Mouse (Mus musculus) hindbrain, embryonic 11.5 days (tissue): ENCODE measurements around the gene 4930579G24Rik. TPM values are rescaled to one million over a fixed set of nuclear protein-coding genes. Genes with fewer than 3 reads are reported as not detected.

Experiments used
- ATAC-seq: fragments of 200-750 bp; cut with Nextera tagmentation; 2 replicates; pipeline ENCODE4 v1.8.0; 2017; ENCODE audit warnings: mild to moderate bottlenecking, moderate TSS enrichment, moderate library complexity; ENCODE audit not compliant: low FRiP score
- DNase-seq: peaks from one replicate; pipeline ENCODE4 v3.0.0-alpha.2; 2015; ENCODE audit warnings: low spot score
- H3K27ac ChIP-seq: fragments of 300-500 bp; sonication (generic); 2 replicates; pipeline ENCODE4 v1.5.1; 2014; ENCODE audit warnings: mild to moderate bottlenecking, low read depth, low read length
- H3K27me3 ChIP-seq: fragments of 300-500 bp; sonication (generic); 2 replicates; pipeline ENCODE4 v1.6.1; 2014; ENCODE audit warnings: mild to moderate bottlenecking, low read length, moderate library complexity, mixed read lengths; ENCODE audit not compliant: control insufficient read depth, insufficient read depth
- H3K36me3 ChIP-seq: fragments of 300-500 bp; sonication (generic); 2 replicates; pipeline ENCODE4 v1.6.1; 2014; ENCODE audit warnings: mild to moderate bottlenecking, low read length, moderate library complexity, mixed read lengths; ENCODE audit not compliant: control insufficient read depth, insufficient read depth
- H3K4me1 ChIP-seq: fragments of 300-500 bp; sonication (generic); replicated peaks from 2 replicates; pipeline ENCODE4 v1.6.1; 2014; ENCODE audit warnings: low read length, mixed read lengths; ENCODE audit not compliant: control insufficient read depth, insufficient read depth
- H3K4me2 ChIP-seq: fragments of 300-500 bp; sonication (generic); replicated peaks from 2 replicates; pipeline ENCODE4 v1.6.1; 2014; ENCODE audit warnings: mild to moderate bottlenecking, low read depth, low read length
- H3K4me3 ChIP-seq: fragments of 300-500 bp; sonication (generic); 2 replicates; pipeline ENCODE4 v1.5.1; 2014; ENCODE audit warnings: low read depth, low read length
- H3K9ac ChIP-seq: fragments of 300-500 bp; sonication (generic); 2 replicates; pipeline ENCODE4 v1.6.1; 2014; ENCODE audit warnings: low read depth, low read length
- H3K9me3 ChIP-seq: fragments of 300-500 bp; sonication (generic); 2 replicates; pipeline ENCODE4 v1.6.1; 2016; ENCODE audit warnings: low read length; ENCODE audit not compliant: control insufficient read depth
- WGBS: fragments of 180-500 bp; shearing (Covaris S2); extraction: QIAGEN DNeasy Blood & Tissue Kit; methylation state at CpG from one replicate; pipeline ENCODE4 v1.1.7; 2014; 5-methylcytosine and 5-hydroxymethylcytosine counted together
- polyA plus RNA-seq: library from polyadenylated mRNA; unstranded; fragments of >200 nt; fragmentation: Nextera tagmentation; extraction: Ambion mirVana; gene quantifications from 2 replicates; pipeline ENCODE4 v1.2.1, GENCODE M21; 2014

Gene 4930579G24Rik
- polyA plus RNA-seq, 1 experiment from 2014 or later = 26.1 TPM

GRCm38 (mm10) chr3:79674641-79675040, 45.8 kb downstream of the 4930579G24Rik start:
- DNase-seq (no peak), ATAC-seq (no peak)
- no peaks in the 10 kb centered on the region for H3K4me1 ChIP-seq
- no peak overlapping the region for H3K27ac ChIP-seq
- no peaks in the 10 kb centered on the region for H3K36me3 ChIP-seq
- H3K4me3 ChIP-seq = no peak overlapping the region
- no peak overlapping the region for H3K9ac ChIP-seq
- no peaks in the 10 kb centered on the region for H3K27me3 ChIP-seq
- 81% methylated on average over 5 of the region's 5 CpGs for WGBS
- H3K9me3 ChIP-seq = no peaks in the 10 kb centered on the region
- no peak overlapping the region for H3K4me2 ChIP-seq

- WGBS = 89% methylated on average over 3 of the region's 3 CpGs
- DNase-seq = no peak
- Histone ChIP-seq H3K36me3 (no peaks in the 10 kb centered on the region), H3K4me3 (no peak overlapping the region), H3K9me3 (no peaks in the 10 kb centered on the region), H3K4me2 (no peak overlapping the region), H3K9ac (no peak overlapping the region), H3K27me3 (no peaks in the 10 kb centered on the region), H3K4me1 (no peaks in the 10 kb centered on the region), H3K27ac (no peak overlapping the region)
- ATAC-seq = no peak
These were observed 47.5 kb downstream of the 4930579G24Rik start for GRCm38 (mm10) chr3:79676411-79676810.

Other genes with a start within 250 kb of the 4930579G24Rik start
- 6.9 and 7.9 TPM in 2 replicates for gene Fnip2, start 61.3 kb upstream of the 4930579G24Rik start, polyA plus RNA-seq
- 210 and 215 TPM in 2 replicates for gene Ppid, start 37.7 kb upstream of the 4930579G24Rik start, polyA plus RNA-seq
- gene Etfdh, start 421 bp downstream of the 4930579G24Rik start, polyA plus RNA-seq = 50.3 and 54.5 TPM in 2 replicates
- not detected in 2 replicates for gene Rxfp1, start 108.8 kb downstream of the 4930579G24Rik start, polyA plus RNA-seq
- 3.1 and 4.6 TPM in 2 replicates for gene Tmem144, start 223.7 kb downstream of the 4930579G24Rik start, polyA plus RNA-seq